Mouse (Mus musculus) MEL (cell line): Measurements from ENCODE around the gene Tcf12. TPM values are rescaled to one million over a fixed set of nuclear protein-coding genes. Genes with fewer than 3 reads are reported as not detected.
A peak's percentile ranks its signal among the peaks of the same experiment; 100 is the strongest.

Experiments used
- DNase-seq: peaks from one replicate; pipeline ENCODE4 v3.0.0; 2011; ENCODE audit warnings: low read depth, low spot score
- H3K27ac ChIP-seq: 2 replicates; pipeline ENCODE4 v1.5.1; 2012; ENCODE audit warnings: low read depth, mild to moderate bottlenecking, control low read depth, low read length, moderate library complexity; ENCODE audit not compliant: control insufficient read depth
- H3K27me3 ChIP-seq, 2 experiments: fragments of 150-350 bp in 1 of 2; sonication (generic) in 1 of 2; 2 replicates each; pipeline ENCODE4 v1.6.1; 2012; ENCODE audit warnings: low read length in 2 of 2, mild to moderate bottlenecking in 2 of 2, improper control_type of control experiment in 1 of 2, moderate library complexity in 1 of 2; ENCODE audit not compliant: insufficient read depth in 2 of 2, control insufficient read depth in 1 of 2
- H3K36me3 ChIP-seq, 2 experiments: 2 replicates each; pipeline ENCODE4 v1.6.1; 2012 to 2014; ENCODE audit warnings: low read length in 2 of 2, improper control_type of control experiment in 1 of 2, inconsistent platforms in 1 of 2, mild to moderate bottlenecking in 1 of 2; ENCODE audit not compliant: insufficient read depth in 2 of 2, control insufficient read depth in 1 of 2
- H3K4me1 ChIP-seq, 2 experiments: fragments of 150-350 bp in 1 of 2; sonication (generic) in 1 of 2; 2 replicates each; pipeline ENCODE4 v1.6.1; 2012; ENCODE audit warnings: low read length in 2 of 2, improper control_type of control experiment in 1 of 2, mild to moderate bottlenecking in 1 of 2; ENCODE audit not compliant: insufficient read depth in 2 of 2, control insufficient read depth in 1 of 2
- H3K4me3 ChIP-seq, 2 experiments: fragments of 150-350 bp in 1 of 2; sonication (generic) in 1 of 2; 2 replicates each; pipeline ENCODE4 v1.5.1; 2012; ENCODE audit warnings: low read depth in 2 of 2, low read length in 2 of 2, mild to moderate bottlenecking in 2 of 2, moderate library complexity in 2 of 2, control low read depth in 1 of 2, improper control_type of control experiment in 1 of 2; ENCODE audit not compliant: control insufficient read depth in 1 of 2, insufficient read depth in 1 of 2
- H3K79me2 ChIP-seq: 2 replicates; pipeline ENCODE4 v1.6.1; 2012; ENCODE audit warnings: mild to moderate bottlenecking, low read length, moderate library complexity; ENCODE audit not compliant: control insufficient read depth, poor library complexity, insufficient read depth
- H3K9ac ChIP-seq: 2 replicates; pipeline ENCODE4 v1.6.1; 2012; ENCODE audit warnings: low read depth, mild to moderate bottlenecking, control low read depth, low read length, moderate library complexity; ENCODE audit not compliant: control insufficient read depth, poor library complexity, severe bottlenecking
- H3K9me3 ChIP-seq: fragments of 150-350 bp; sonication (generic); replicated peaks from 2 replicates; pipeline ENCODE4 v1.6.1; 2012; ENCODE audit warnings: mild to moderate bottlenecking, low read length, improper control_type of control experiment, moderate library complexity; ENCODE audit not compliant: insufficient read depth
- BHLHE40 ChIP-seq: IDR thresholded peaks from 2 replicates; pipeline ENCODE4 v1.6.1; 2012; ENCODE audit warnings: low read depth, mild to moderate bottlenecking, inconsistent platforms, low read length, improper control_type of control experiment, borderline replicate concordance
- CHD1 ChIP-seq: IDR thresholded peaks from 2 replicates; pipeline ENCODE4 v1.6.1; 2012; ENCODE audit warnings: low read depth, mild to moderate bottlenecking, inconsistent platforms, low read length, improper control_type of control experiment
- CHD2 ChIP-seq: IDR thresholded peaks from 2 replicates; pipeline ENCODE4 v1.6.1; 2011; ENCODE audit warnings: low read length, improper control_type of control experiment
- CTCF ChIP-seq, 3 experiments: IDR thresholded peaks in 2 of 3; conservative IDR thresholded peaks in 1 of 3; 2 replicates each; pipeline ENCODE4 v1.5.1; 2011 to 2012; ENCODE audit warnings: low read length in 3 of 3, low read depth in 2 of 3, mild to moderate bottlenecking in 2 of 3, improper control_type of control experiment in 1 of 3, inconsistent platforms in 1 of 3, mixed read lengths in 1 of 3, moderate library complexity in 1 of 3; ENCODE audit not compliant: control insufficient read depth in 1 of 3, insufficient read depth in 1 of 3, poor library complexity in 1 of 3, severe bottlenecking in 1 of 3
- E2F4 ChIP-seq: IDR thresholded peaks from 2 replicates; pipeline ENCODE4 v1.6.1; 2011; ENCODE audit warnings: low read depth, low read length, improper control_type of control experiment, borderline replicate concordance
- EP300 ChIP-seq, 2 experiments: IDR thresholded peaks; 2 replicates each; pipeline ENCODE4 v1.6.1; 2011; ENCODE audit warnings: improper control_type of control experiment in 2 of 2, low read length in 2 of 2, low read depth in 1 of 2, mild to moderate bottlenecking in 1 of 2
- GABPA ChIP-seq: IDR thresholded peaks from 2 replicates; pipeline ENCODE4 v1.6.1; 2012; ENCODE audit warnings: low read depth, mild to moderate bottlenecking, inconsistent platforms, low read length, improper control_type of control experiment, moderate library complexity
- GATA1 ChIP-seq: IDR thresholded peaks from 2 replicates; pipeline ENCODE4 v1.6.1; 2011; ENCODE audit warnings: low read depth, low read length, improper control_type of control experiment
- HCFC1 ChIP-seq: IDR thresholded peaks from 2 replicates; pipeline ENCODE4 v1.6.1; 2012; ENCODE audit warnings: low read depth, mild to moderate bottlenecking, inconsistent platforms, low read length, improper control_type of control experiment, moderate library complexity
- JUND ChIP-seq: IDR thresholded peaks from 2 replicates; pipeline ENCODE4 v1.6.1; 2011; ENCODE audit warnings: low read depth, mild to moderate bottlenecking, improper control_type of control experiment, low read length
- KAT2A ChIP-seq: conservative IDR thresholded peaks from 2 replicates; pipeline ENCODE4 v1.6.1; 2012; ENCODE audit warnings: low read depth, low read length, improper control_type of control experiment, inconsistent platforms
- MAFK ChIP-seq: IDR thresholded peaks from 2 replicates; pipeline ENCODE4 v1.6.1; 2011; ENCODE audit warnings: low read depth, mild to moderate bottlenecking, low read length, improper control_type of control experiment, borderline replicate concordance
- MAX ChIP-seq: IDR thresholded peaks from 2 replicates; pipeline ENCODE4 v1.6.1; 2011; ENCODE audit warnings: low read length, improper control_type of control experiment
- MAZ ChIP-seq: IDR thresholded peaks from 2 replicates; pipeline ENCODE4 v1.6.1; 2012; ENCODE audit warnings: low read depth, mild to moderate bottlenecking, inconsistent platforms, low read length, improper control_type of control experiment
- MEF2A ChIP-seq: IDR thresholded peaks from 2 replicates; pipeline ENCODE4 v1.6.1; 2014; ENCODE audit warnings: low read depth, mild to moderate bottlenecking, inconsistent platforms, low read length, improper control_type of control experiment; ENCODE audit not compliant: poor library complexity, insufficient replicate concordance, severe bottlenecking; ENCODE audit errors: extremely low read depth
- MYB ChIP-seq: IDR thresholded peaks from 2 replicates; pipeline ENCODE4 v1.6.1; 2011; ENCODE audit warnings: mild to moderate bottlenecking, low read depth, low read length, improper control_type of control experiment
- POLR2A ChIP-seq, 2 experiments: IDR thresholded peaks; 2 replicates each; pipeline ENCODE4 v1.6.1; 2011 to 2012; ENCODE audit warnings: low read length in 2 of 2, mild to moderate bottlenecking in 2 of 2, control low read depth in 1 of 2, improper control_type of control experiment in 1 of 2, low read depth in 1 of 2, moderate library complexity in 1 of 2; ENCODE audit not compliant: control insufficient read depth in 1 of 2, insufficient read depth in 1 of 2, poor library complexity in 1 of 2
- POLR2AphosphoS2 ChIP-seq: IDR thresholded peaks from 2 replicates; pipeline ENCODE4 v1.6.1; 2011; ENCODE audit warnings: low read length, improper control_type of control experiment
- POLR2AphosphoS5 ChIP-seq: IDR thresholded peaks from 2 replicates; pipeline ENCODE4 v1.6.1; 2012; ENCODE audit warnings: low read depth, borderline replicate concordance, mild to moderate bottlenecking, inconsistent platforms, low read length, moderate library complexity, mixed read lengths
- RAD21 ChIP-seq: IDR thresholded peaks from 2 replicates; pipeline ENCODE4 v1.6.1; 2011; ENCODE audit warnings: mild to moderate bottlenecking, low read depth, low read length, improper control_type of control experiment
- RCOR1 ChIP-seq: IDR thresholded peaks from 2 replicates; pipeline ENCODE4 v1.6.1; 2012; ENCODE audit warnings: low read depth, mild to moderate bottlenecking, inconsistent platforms, low read length, improper control_type of control experiment
- SIN3A ChIP-seq: IDR thresholded peaks from 2 replicates; pipeline ENCODE4 v1.6.1; 2012; ENCODE audit warnings: low read length, improper control_type of control experiment, inconsistent platforms
- SMC3 ChIP-seq: IDR thresholded peaks from 2 replicates; pipeline ENCODE4 v1.6.1; 2011; ENCODE audit warnings: low read depth, low read length, improper control_type of control experiment
- TAL1 ChIP-seq: IDR thresholded peaks from 2 replicates; pipeline ENCODE4 v1.6.1; 2012; ENCODE audit warnings: mild to moderate bottlenecking, inconsistent platforms, low read length, moderate library complexity, mixed read lengths
- TBP ChIP-seq: IDR thresholded peaks from 2 replicates; pipeline ENCODE4 v1.8.0; 2011; ENCODE audit warnings: low read depth, low read length, improper control_type of control experiment
- TCF12 ChIP-seq: IDR thresholded peaks from 2 replicates; pipeline ENCODE4 v1.6.1; 2014; ENCODE audit warnings: low read depth, mild to moderate bottlenecking, inconsistent platforms, low read length, improper control_type of control experiment, moderate library complexity
- USF1 ChIP-seq: IDR thresholded peaks from 2 replicates; pipeline ENCODE4 v1.6.1; 2014; ENCODE audit warnings: low read depth, mild to moderate bottlenecking, inconsistent platforms, low read length, improper control_type of control experiment, moderate library complexity
- ZKSCAN1 ChIP-seq: IDR thresholded peaks from 2 replicates; pipeline ENCODE4 v1.6.1; 2012; ENCODE audit warnings: low read depth, mild to moderate bottlenecking, inconsistent platforms, low read length, improper control_type of control experiment, moderate library complexity
- ZMIZ1 ChIP-seq: IDR thresholded peaks from 2 replicates; pipeline ENCODE4 v1.6.1; 2012; ENCODE audit warnings: low read depth, mild to moderate bottlenecking, inconsistent platforms, low read length, improper control_type of control experiment, moderate library complexity
- ZNF384 ChIP-seq: IDR thresholded peaks from 2 replicates; pipeline ENCODE4 v1.6.1; 2012; ENCODE audit warnings: low read depth, mild to moderate bottlenecking, inconsistent platforms, low read length, improper control_type of control experiment
- polyA plus RNA-seq, 2 experiments: library from polyadenylated mRNA; stranded (reverse) in 1 of 2; unstranded in 1 of 2; fragments of >175 nt in 1 of 2; fragments of >200 nt in 1 of 2; gene quantifications; 2 replicates each; pipeline versions ENCODE4 v1.2.1 to v1.2.4; 2012; ENCODE audit warnings: low replicate concordance in 2 of 2, low read depth in 1 of 2; ENCODE audit not compliant: insufficient read length in 2 of 2, insufficient read depth in 1 of 2, missing spikeins in 1 of 2
- total RNA-seq: library from RNA; depleted of rRNA; stranded (reverse); fragments of 300-350 nt; gene quantifications from 2 replicates; pipeline ENCODE4 v1.2.3, GENCODE M21; 2012

Tcf12 gene
- total and polyA plus RNA-seq, 3 experiments, result 29.3 to 70.5 (median 39.6) TPM

DNA sequence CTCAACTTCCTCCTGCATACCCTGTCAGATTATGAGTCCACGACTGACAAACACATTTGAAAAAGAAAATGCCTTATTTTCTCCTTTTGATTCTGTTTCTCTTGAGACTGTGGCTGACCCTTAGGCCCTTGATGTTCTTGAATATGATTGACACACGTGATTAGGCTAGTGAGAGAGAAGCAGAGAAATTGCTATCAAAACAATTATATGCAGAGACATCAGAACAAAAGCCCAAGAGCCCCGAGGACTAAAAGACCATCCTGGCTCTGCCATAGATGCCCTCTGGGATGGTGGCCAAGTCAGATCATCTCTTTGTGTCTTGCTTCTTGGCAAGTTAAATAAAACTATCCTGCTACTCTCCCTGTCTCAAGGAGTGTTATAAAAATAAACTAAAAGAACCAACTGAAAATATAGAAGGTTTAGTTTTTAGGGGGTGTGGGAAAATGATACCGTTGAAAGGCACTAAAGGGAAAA is 22.1 kb upstream of the Tcf12 start:
- peak overlapping the region; percentile 57 to 83 for H3K4me3 ChIP-seq
- peaks cover 4 to 7% of the 10 kb centered on the region in 2 experiments; a peak in 3 of 4 replicates for H3K4me1 ChIP-seq
- DNase-seq, result no peak
- TF ChIP-seq ZMIZ1, result no peak
- peak; percentile 49 for TF ChIP-seq USF1
- no peaks in the 10 kb centered on the region for H3K9me3 ChIP-seq
- peaks cover 6% of the 10 kb centered on the region; the same call in 1 of the 2 replicates for H3K79me2 ChIP-seq
- H3K27me3 ChIP-seq, result no peaks in the 10 kb centered on the region
- H3K27ac ChIP-seq, result peak overlapping the region; percentile 79
- H3K9ac ChIP-seq, result peak overlapping the region; percentile 89
- H3K36me3 ChIP-seq, result peaks cover 0 to 9% of the 10 kb centered on the region in 2 experiments; a peak in 2 of 4 replicates

- peak; percentile 90 for DNase-seq
- peaks cover 6% of the 10 kb centered on the region; the same call in 1 of the 2 replicates for H3K79me2 ChIP-seq
- H3K27me3 ChIP-seq, result no peaks in the 10 kb centered on the region
- H3K36me3 ChIP-seq, result peaks cover 0 to 9% of the 10 kb centered on the region in 2 experiments; a peak in 2 of 4 replicates
- H3K27ac ChIP-seq, result peak overlapping the region; percentile 79
- peaks cover 4 to 7% of the 10 kb centered on the region in 2 experiments; a peak in 3 of 4 replicates for H3K4me1 ChIP-seq
- H3K4me3 ChIP-seq, result peak overlapping the region; percentile 83 to 87
- peak overlapping the region; percentile 89 for H3K9ac ChIP-seq
- no peaks in the 10 kb centered on the region for H3K9me3 ChIP-seq
- TF ChIP-seq ZNF384 (peak; percentile 17; the same call in 1 of the 2 replicates), POLR2A (IDR thresholded peaks at IDR 0.05; ENCODE audit: control insufficient read depth in 1 of 2, insufficient read depth in 1 of 2, low read depth in 1 of 2, low read length in 2 of 2, poor library complexity in 1 of 2) (peak; percentile 64 to 88; a peak in 3 of 4 replicates), MAZ (no peak; the same call in 1 of the 2 replicates), TAL1 (no peak), SIN3A (peak; percentile 39), CHD2 (no peak), MEF2A (no peak), CHD1 (no peak), MAFK (no peak), TBP (peak; percentile 59; the same call in 1 of the 2 replicates), ZMIZ1 (no peak; the same call in none of the 2 replicates), EP300 (IDR thresholded peaks at IDR 0.05; ENCODE audit: low read depth in 1 of 2, low read length in 2 of 2) (no peak), TCF12 (0 out of 2 replicates have a peak, but pooled peaks have one; percentile 44), CTCF (IDR thresholded peaks at IDR 0.05 in 2 of 3, conservative IDR thresholded peaks at IDR 0.05 in 1 of 3; ENCODE audit: control insufficient read depth in 1 of 3, insufficient read depth in 1 of 3, low read depth in 2 of 3, low read length in 3 of 3, poor library complexity in 1 of 3, severe bottlenecking in 1 of 3) (no peak), GABPA (no peak), SMC3 (no peak), HCFC1 (peak; percentile 71), JUND (no peak), BHLHE40 (peak; percentile 45; the same call in 1 of the 2 replicates), POLR2AphosphoS5 (no peak), MYB (no peak), RAD21 (no peak), KAT2A (peak; percentile 71), E2F4 (no peak), MAX (peak; percentile 89), POLR2AphosphoS2 (peak; percentile 72; the same call in 1 of the 2 replicates), ZKSCAN1 (no peak), RCOR1 (no peak), GATA1 (no peak)
Measured at GRCm38 (mm10) chr9:72133089-72133771, 21.6 kb upstream of the Tcf12 start.
